Comparison of ENCODE assay signal across 30 mouse cellular contexts in genomic region chr1:93746179-93746578, GRCm38 (mm10). TPM values are rescaled to one million over a fixed set of nuclear protein-coding genes. Genes with fewer than 3 reads are reported as not detected.
A peak's percentile ranks its signal among the peaks of the same experiment; 100 is the strongest.
DNase-seq lines count a peak whose midpoint lies in the region; ATAC-seq and TF ChIP-seq lines count a peak whose summit lies in the region.
"Had no signal": no experiment of that assay in that cellular context is flagged by ENCODE, and none has a peak within 500 bp of the region (broad histone marks: within the 10 kb centered on the region; RNA-seq: fewer than 3 reads in every experiment).

No protein-coding gene starts in this region.

- 0 out of 2 replicates have a peak overlapping the region, but pooled peaks have one; percentile 8 for H3K27ac ChIP-seq in heart, embryonic 13.5 days (replicated peaks)
- no peak overlapping the region for H3K27ac ChIP-seq in heart, adult 2 months
- H3K27ac ChIP-seq: embryonic facial prominence, embryonic 13.5 days; forebrain, embryonic 10.5 days; forebrain, embryonic 15.5 days; hindbrain, embryonic 13.5 days; limb, embryonic 13.5 days; liver, embryonic 14.5 days; neural tube, embryonic 12.5 days; stomach, postnatal 0 days had no signal

- TF ChIP-seq CTCF in heart, adult 2 months (IDR thresholded peaks at IDR 0.05) = no peak

- no peaks in the 10 kb centered on the region for H3K27me3 ChIP-seq in heart, embryonic 13.5 days (replicated peaks)
- no peaks in the 10 kb centered on the region for H3K27me3 ChIP-seq in heart, adult 2 months (ENCODE audit: control insufficient read depth, insufficient read depth, low read length)
- H3K27me3 ChIP-seq: embryonic facial prominence, embryonic 13.5 days; forebrain, embryonic 15.5 days; hindbrain, embryonic 13.5 days; limb, embryonic 13.5 days; neural tube, embryonic 12.5 days had no signal

- H3K9me3 ChIP-seq in heart, embryonic 13.5 days = no peaks in the 10 kb centered on the region
- H3K9me3 ChIP-seq: forebrain, embryonic 10.5 days; forebrain, embryonic 15.5 days; limb, embryonic 13.5 days; neural tube, embryonic 12.5 days had no signal

- TF ChIP-seq EP300 in heart, adult 2 months (IDR thresholded peaks at IDR 0.05; ENCODE audit: insufficient read depth, low read depth, low read length) = no peak

- DNase-seq in heart, adult 2 months = no peak
- peak; percentile 25 for DNase-seq in kidney, postnatal 14 days
- DNase-seq in kidney, postnatal 36 days = no peak
- peak; percentile 13 for DNase-seq in MN1 (ENCODE audit: low spot score)
- no peak for DNase-seq in gastrocnemius, postnatal 10 days
- DNase-seq: adrenal gland, postnatal 10 days; cerebellum, adult 11-12 months; cerebellum, postnatal 10 days; gastrocnemius, adult 2 months; heart, postnatal 4 days; kidney, postnatal 4 days; lung, embryonic 14.5 days; right cerebral cortex, adult 18-20 months; spleen, adult 18-20 months; thymus, adult 18-20 months; thymus, postnatal 25 days had no signal

- H3K4me3 ChIP-seq in heart, embryonic 13.5 days = no peak overlapping the region
- no peak overlapping the region for H3K4me3 ChIP-seq in heart, adult 2 months
- H3K4me3 ChIP-seq: embryonic facial prominence, embryonic 13.5 days; forebrain, embryonic 10.5 days; forebrain, embryonic 15.5 days; gastrocnemius, adult 2 months; hindbrain, embryonic 13.5 days; limb, embryonic 13.5 days; myocyte; neural tube, embryonic 12.5 days had no signal

- TF ChIP-seq POLR2A in heart, adult 2 months (IDR thresholded peaks at IDR 0.05; ENCODE audit: insufficient read depth, low read depth, low read length) = no peak

- intact Hi-C loops in heart, adult 2 months (cut with DNase I) = no loop called here

- H3K4me2 ChIP-seq in heart, embryonic 13.5 days = no peak overlapping the region
- H3K4me2 ChIP-seq: embryonic facial prominence, embryonic 13.5 days; forebrain, embryonic 15.5 days; hindbrain, embryonic 13.5 days; limb, embryonic 13.5 days; lung, embryonic 14.5 days; midbrain, embryonic 11.5 days; neural tube, embryonic 12.5 days had no signal

- H3K4me1 ChIP-seq in heart, embryonic 13.5 days = peaks cover 30% of the 10 kb centered on the region
- H3K4me1 ChIP-seq in heart, adult 2 months (ENCODE audit: control insufficient read depth, insufficient read depth, low read length) = peaks cover 4% of the 10 kb centered on the region
- H3K4me1 ChIP-seq: embryonic facial prominence, embryonic 13.5 days; forebrain, embryonic 10.5 days; forebrain, embryonic 15.5 days; hindbrain, embryonic 13.5 days; limb, embryonic 13.5 days; neural tube, embryonic 12.5 days had no signal

- 67% methylated on average over 5 of the region's 5 CpGs for WGBS in heart, embryonic 13.5 days
- WGBS in heart, adult 2 months = 56% methylated on average over 5 of the region's 5 CpGs

- no peak for ATAC-seq in heart, embryonic 13.5 days (ENCODE audit: extremely low read depth, insufficient number of reproducible peaks, low FRiP score, low TSS enrichment)
- ATAC-seq in monocyte, adult 5-6 weeks (replicated peaks; ENCODE audit: insufficient number of reproducible peaks, low FRiP score, low TSS enrichment, poor library complexity, severe bottlenecking) = 0 out of 2 replicates have a peak, but pooled peaks have one; percentile 14
- ATAC-seq: forebrain, embryonic 15.5 days; intestine, embryonic 16.5 days; midbrain, embryonic 16.5 days had no signal

- 0 out of 2 replicates have a peak overlapping the region, but pooled peaks have one; percentile 4 for H3K9ac ChIP-seq in heart, embryonic 13.5 days
- H3K9ac ChIP-seq in heart, adult 2 months (ENCODE audit: low read depth, low read length) = no peak overlapping the region
- H3K9ac ChIP-seq: embryonic facial prominence, embryonic 13.5 days; forebrain, embryonic 15.5 days; hindbrain, embryonic 13.5 days; limb, embryonic 13.5 days; liver, embryonic 14.5 days; lung, embryonic 14.5 days; neural tube, embryonic 12.5 days had no signal

- peaks cover 49% of the 10 kb centered on the region for H3K36me3 ChIP-seq in heart, embryonic 13.5 days
- peaks cover 8% of the 10 kb centered on the region for H3K36me3 ChIP-seq in heart, adult 2 months (ENCODE audit: control insufficient read depth, insufficient read depth, low read length)

- H3K79me2 ChIP-seq in heart, adult 2 months (replicated peaks; ENCODE audit: control insufficient read depth, insufficient read depth, low read length) = no peaks in the 10 kb centered on the region; the same call in 1 of the 2 replicates

RNA-seq across cellular contexts. Expression of gene Atg4b, which starts 5.1 kb away (rescaled TPM):
- polyA plus RNA-seq in heart, embryonic 13.5 days (2015; fragmentation: Nextera tagmentation; extraction: Ambion mirVana) = 51.0 and 58.6 TPM in 2 replicates
- 10 to 100 TPM; 33.6 to 36.4 TPM for total RNA-seq in heart, adult 2 months (2021)
- polyA plus RNA-seq in heart, adult 2 months (2012; rRNA removed) = 27.7 and 33.4 TPM in 2 replicates
- 21.7 to 86.4 TPM (median 55.1 TPM) in 3 replicates for total RNA-seq in monocyte, adult 5-6 weeks (2017)
- total RNA-seq in gastrocnemius, postnatal 10 days (2021) = 10 to 100 TPM; 32.3 to 41.2 TPM

RNA-seq across cellular contexts. Expression of gene Thap4, which starts 8.5 kb away (rescaled TPM):
- polyA plus RNA-seq in heart, embryonic 13.5 days (2015; fragmentation: Nextera tagmentation; extraction: Ambion mirVana) = 50.8 and 54.4 TPM in 2 replicates
- total RNA-seq in heart, adult 2 months (2021) = 10 to 100 TPM; 75.0 to 80.4 TPM
- polyA plus RNA-seq in heart, adult 2 months (2012; rRNA removed) = 69.0 and 76.9 TPM in 2 replicates
- total RNA-seq in monocyte, adult 5-6 weeks (2017) = 6.8 to 26.3 TPM (median 11.5 TPM) in 3 replicates
- total RNA-seq in gastrocnemius, postnatal 10 days (2021) = 10 to 100 TPM; 32.3 to 38.8 TPM

RNA-seq across cellular contexts. Expression of gene Dtymk, which starts 55.6 kb away (rescaled TPM):
- 154 and 178 TPM in 2 replicates for polyA plus RNA-seq in heart, embryonic 13.5 days (2015; fragmentation: Nextera tagmentation; extraction: Ambion mirVana)
- total RNA-seq in heart, adult 2 months (2021) = 10 to 100 TPM; 22.2 to 22.4 TPM
- polyA plus RNA-seq in heart, adult 2 months (2012; rRNA removed) = 23.6 and 35.4 TPM in 2 replicates
- total RNA-seq in monocyte, adult 5-6 weeks (2017) = 27.4 to 45.3 TPM (median 39.4 TPM) in 3 replicates
- 10 to 100 TPM; 33.4 to 40.5 TPM for total RNA-seq in gastrocnemius, postnatal 10 days (2021)

RNA-seq across cellular contexts. Expression of gene Ing5, which starts 57.6 kb away (rescaled TPM):
- 12.2 and 12.5 TPM in 2 replicates for polyA plus RNA-seq in heart, embryonic 13.5 days (2015; fragmentation: Nextera tagmentation; extraction: Ambion mirVana)
- 10 to 100 TPM; 13.0 to 15.1 TPM for total RNA-seq in heart, adult 2 months (2021)
- polyA plus RNA-seq in heart, adult 2 months (2012; rRNA removed) = 5.4 and 6.8 TPM in 2 replicates
- total RNA-seq in monocyte, adult 5-6 weeks (2017) = 31.0 to 39.7 TPM (median 38.6 TPM) in 3 replicates
- 1 to 10 TPM; 4.8 to 5.7 TPM for total RNA-seq in gastrocnemius, postnatal 10 days (2021)

Comparison
In these comparisons a context has a peak if more than half of its experiments do, and no peak if none do; other contexts are left out.
1. DNase-seq: peak in kidney, postnatal 14 days (single experiment) and MN1 (single experiment); none in heart, adult 2 months (0 of 2), kidney, postnatal 36 days (0 of 2) and gastrocnemius, postnatal 10 days (single experiment).